Mouse (Mus musculus): ENCODE results near the gene Cdk1. TPM values are rescaled to one million over a fixed set of nuclear protein-coding genes. Genes with fewer than 3 reads are reported as not detected.

Gene Cdk1
- 37.8 and 46.0 TPM in 2 replicates for polyA plus RNA-seq (2015; fragmentation: Nextera tagmentation; extraction: Ambion mirVana)

GRCm38 (mm10) chr10:69352212-69353085, at the start of gene Cdk1:
Cdk1 (minus strand) TSS chr10:69352938.

GRCm38 (mm10) chr10:69398763-69399590, 46.2 kb upstream of the Cdk1 start, which contains the start of gene Ank3:
Ank3 (plus strand) TSS chr10:69398773.

Other genes starting within 250 kb of the Cdk1 start
- 13.2 and 13.7 TPM in 2 replicates for gene Rhobtb1, start 201.5 kb downstream of the Cdk1 start, polyA plus RNA-seq (2015; fragmentation: Nextera tagmentation; extraction: Ambion mirVana)
- gene A930033H14Rik, start 139.8 kb downstream of the Cdk1 start, polyA plus RNA-seq (2015; fragmentation: Nextera tagmentation; extraction: Ambion mirVana), result 1.7 and 2.1 TPM in 2 replicates
- 63.6 and 79.3 TPM in 2 replicates for gene Ank3, start 45.8 kb upstream of the Cdk1 start, polyA plus RNA-seq (2015; fragmentation: Nextera tagmentation; extraction: Ambion mirVana)